Mouse (Mus musculus): ENCODE data around the gene Ip6k1. TPM values are rescaled to one million over a fixed set of nuclear protein-coding genes. Genes with fewer than 3 reads are reported as not detected.
A peak's percentile ranks its signal among the peaks of the same experiment; 100 is the strongest.

Ip6k1 gene
- total RNA-seq, 2 experiments from 2014 or later = 175 to 179 TPM

DNA sequence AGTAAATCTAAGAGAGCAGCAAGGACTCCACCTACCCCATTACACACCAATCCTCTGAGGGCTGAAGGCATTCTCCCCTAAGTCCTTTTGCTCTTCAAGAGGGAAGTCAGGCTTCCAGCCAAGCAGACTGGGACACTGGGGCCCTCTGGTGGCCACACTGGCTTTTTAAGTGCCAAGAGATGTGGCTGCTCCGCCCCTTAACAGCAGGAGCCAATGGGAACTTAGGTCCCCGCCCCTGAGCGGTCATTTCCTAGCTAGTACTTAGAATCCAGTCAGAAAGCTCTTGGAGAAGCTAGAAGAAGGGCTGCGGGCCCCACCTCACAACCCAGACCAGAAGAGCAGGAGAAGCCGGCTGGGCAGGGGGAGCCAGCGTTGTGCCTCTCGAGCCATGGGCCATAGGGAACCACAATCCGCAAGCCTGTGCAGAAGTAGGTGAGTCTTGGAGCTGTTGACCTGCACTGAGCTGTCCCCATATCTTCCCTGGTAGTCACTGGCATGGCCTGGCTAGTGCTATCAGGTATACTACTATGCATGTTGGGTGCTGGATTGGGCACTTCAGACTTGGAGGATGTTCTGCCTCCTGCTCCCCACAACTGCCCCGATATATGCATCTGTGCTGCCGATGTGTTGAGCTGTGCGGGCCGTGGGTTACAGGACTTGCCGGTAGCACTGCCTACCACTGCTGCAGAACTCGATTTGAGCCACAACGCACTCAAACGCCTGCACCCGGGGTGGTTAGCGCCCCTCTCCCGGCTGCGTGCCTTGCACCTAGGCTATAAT is 50.8 kb downstream of the Ip6k1 start, which contains the start of gene Amigo3:
TSS of gene Amigo3 (plus strand) at position 275 of the 780 bp plus-strand sequence.
- intact Hi-C loops (cut with DNase I) = loop anchor here (5.0 kb wide), 1 partner anchor 151 kb away; no protein-coding TSS in a partner anchor
- peak; percentile 99 for DNase-seq (ENCODE audit: low spot score in 2 of 2)

DNA sequence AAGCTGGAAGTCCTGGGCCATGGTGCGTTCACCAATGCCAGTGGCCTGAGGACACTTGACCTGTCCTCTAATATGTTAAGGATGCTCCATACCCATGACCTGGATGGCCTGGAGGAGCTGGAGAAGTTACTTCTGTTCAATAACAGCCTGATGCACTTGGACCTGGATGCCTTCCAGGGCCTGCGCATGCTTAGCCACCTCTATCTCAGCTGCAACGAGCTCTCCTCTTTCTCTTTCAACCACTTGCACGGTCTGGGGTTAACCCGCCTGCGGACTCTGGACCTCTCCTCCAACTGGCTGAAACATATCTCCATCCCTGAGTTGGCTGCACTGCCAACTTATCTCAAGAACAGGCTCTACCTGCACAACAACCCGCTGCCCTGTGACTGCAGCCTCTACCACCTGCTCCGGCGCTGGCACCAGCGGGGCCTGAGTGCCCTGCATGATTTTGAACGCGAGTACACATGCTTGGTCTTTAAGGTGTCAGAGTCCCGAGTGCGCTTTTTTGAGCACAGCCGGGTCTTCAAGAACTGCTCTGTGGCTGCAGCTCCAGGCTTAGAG is 51.4 kb downstream of the Ip6k1 start:
- no peak for DNase-seq (ENCODE audit: low spot score in 2 of 2)
- intact Hi-C loops (cut with DNase I) = loop anchor here (5.0 kb wide), 1 partner anchor 151 kb away; no protein-coding TSS in a partner anchor

DNA sequence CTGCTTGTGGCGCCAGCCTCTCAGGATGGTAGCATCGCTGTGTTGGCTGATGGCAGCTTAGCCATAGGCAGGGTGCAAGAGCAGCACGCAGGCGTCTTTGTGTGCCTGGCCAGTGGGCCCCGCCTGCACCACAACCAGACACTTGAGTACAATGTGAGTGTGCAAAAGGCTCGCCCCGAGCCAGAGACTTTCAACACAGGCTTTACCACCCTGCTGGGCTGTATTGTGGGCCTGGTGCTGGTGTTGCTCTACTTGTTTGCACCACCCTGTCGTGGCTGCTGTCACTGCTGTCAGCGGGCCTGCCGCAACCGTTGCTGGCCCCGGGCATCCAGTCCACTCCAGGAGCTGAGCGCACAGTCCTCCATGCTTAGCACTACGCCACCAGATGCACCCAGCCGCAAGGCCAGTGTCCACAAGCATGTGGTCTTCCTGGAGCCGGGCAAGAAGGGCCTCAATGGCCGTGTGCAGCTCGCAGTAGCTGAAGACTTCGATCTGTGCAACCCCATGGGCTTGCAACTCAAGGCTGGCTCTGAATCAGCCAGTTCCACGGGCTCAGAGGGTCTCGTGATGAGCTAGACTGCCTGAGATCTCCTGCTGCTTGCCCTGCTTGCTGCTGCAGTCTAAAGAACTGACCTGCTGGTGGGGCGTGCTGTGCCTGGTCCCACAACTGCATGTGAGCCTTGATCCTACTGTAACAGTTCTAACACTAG is 52.2 kb downstream of the Ip6k1 start:
- DNase-seq (ENCODE audit: low spot score in 2 of 2) = no peak
- intact Hi-C loops (cut with DNase I) = loop anchor here (5.0 kb wide), 1 partner anchor 152 kb away; no protein-coding TSS in a partner anchor

DNA sequence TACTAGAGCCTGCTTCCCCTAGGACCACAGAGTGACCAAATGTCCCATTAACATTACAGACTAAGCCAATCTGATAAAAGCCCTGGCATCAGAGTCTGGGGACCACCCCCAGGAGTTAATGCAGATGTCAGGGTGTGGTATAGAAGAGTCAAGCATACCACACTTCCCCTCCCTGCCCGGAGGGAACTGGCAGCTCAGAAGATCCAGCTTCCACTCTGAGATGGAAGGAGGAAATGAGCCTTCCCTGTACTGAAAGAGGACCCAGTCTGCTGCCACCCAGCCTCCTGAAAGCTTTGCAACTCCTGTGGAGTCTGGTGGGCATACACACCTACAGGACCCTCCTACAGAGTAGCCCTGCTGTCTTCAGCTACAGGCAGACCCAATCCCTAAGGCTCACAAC is 52.8 kb downstream of the Ip6k1 start:
- no peak for DNase-seq (ENCODE audit: low spot score in 2 of 2)
- intact Hi-C loops (cut with DNase I) = no loop called here

DNA sequence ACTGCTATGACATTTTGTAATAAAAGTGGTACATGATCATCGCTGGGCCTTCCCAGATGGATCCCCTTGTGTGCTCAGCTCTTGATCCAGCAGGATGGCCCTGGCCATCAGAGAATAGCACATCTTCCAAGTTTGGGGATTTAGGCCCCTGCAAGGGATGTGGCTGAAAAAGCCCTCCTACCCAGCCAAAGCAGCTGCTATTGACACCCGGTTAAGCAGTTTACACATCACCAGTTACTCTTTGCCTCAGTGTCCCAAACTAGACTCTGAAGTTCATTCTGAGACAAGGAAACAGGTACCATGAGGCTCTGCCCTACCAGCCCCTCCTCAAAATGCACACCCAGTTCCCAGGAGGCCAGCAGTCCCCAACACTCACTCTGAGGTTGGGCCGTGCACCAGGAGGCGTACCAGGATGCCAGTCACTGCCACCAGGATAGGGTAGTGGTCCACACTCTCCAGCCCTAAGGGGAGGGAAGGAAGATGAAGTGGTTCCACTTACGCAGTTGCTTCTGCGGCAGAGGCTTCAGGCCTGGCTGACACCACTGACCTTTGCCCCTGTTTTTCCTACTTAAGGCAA is 53.4 kb downstream of the Ip6k1 start:
- intact Hi-C loops (cut with DNase I) = no loop called here
- no peak for DNase-seq (ENCODE audit: low spot score in 2 of 2)

DNA sequence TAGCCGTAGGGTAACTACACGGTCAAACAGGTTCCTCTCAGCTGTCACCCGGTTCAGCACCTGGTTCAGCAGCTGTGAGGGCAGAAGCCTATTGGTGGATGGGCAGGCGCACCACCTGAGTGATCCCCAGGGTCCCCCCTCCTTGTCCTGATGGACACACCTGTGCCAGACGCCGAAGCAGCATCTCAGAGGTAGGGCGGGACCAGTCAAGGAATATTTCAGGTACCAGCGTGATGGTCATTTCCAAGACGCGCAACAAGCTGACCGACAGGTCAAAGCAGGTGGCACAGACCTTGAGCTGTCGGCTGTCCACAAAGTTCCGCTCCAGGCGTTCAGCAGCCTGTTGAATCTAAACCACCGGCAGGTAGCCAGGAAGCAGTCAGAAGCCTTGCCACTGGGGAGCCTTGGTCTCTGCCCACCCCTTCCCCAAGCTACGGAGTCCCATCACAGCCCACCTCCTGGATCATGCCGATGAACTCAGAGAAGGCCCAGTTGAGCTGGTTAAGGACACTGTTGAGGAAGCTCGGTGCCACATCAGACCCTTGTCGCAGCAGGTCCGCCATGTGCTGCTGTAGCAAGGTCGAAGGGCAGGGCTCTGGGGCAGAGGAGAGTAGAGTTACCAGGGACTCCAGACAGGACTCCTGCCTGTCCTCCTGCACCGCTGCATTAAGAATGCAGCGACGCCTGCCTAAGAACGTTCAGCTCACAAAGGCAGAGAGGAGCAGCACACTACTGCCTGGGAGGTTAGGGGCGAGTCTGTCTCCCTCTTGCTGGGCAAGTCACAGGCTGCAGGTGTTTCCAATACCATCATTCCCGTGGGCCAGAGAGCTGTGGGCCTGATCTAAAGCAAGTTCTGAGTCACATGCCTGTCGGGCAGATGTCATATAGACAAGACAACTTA is 54.3 kb downstream of the Ip6k1 start:
- no peak for DNase-seq (ENCODE audit: low spot score in 2 of 2)
- intact Hi-C loops (cut with DNase I) = no loop called here

DNA sequence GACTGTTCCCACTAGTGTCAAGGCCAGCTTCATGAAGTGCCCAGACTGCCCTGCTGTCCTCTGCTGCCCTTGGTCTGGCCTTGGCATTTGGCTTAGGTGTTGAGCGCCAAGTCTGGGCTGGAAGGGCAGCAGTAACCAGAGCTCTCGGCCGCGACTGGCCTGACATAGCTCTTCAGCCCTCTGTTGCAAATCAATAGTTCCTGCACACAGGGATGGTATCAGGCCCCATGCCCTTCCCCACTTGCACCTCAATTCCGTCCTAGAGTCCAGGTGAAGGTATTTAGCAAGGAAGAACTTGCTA is 54.9 kb downstream of the Ip6k1 start:
- DNase-seq (ENCODE audit: low spot score in 2 of 2) = no peak
- intact Hi-C loops (cut with DNase I) = no loop called here

DNA sequence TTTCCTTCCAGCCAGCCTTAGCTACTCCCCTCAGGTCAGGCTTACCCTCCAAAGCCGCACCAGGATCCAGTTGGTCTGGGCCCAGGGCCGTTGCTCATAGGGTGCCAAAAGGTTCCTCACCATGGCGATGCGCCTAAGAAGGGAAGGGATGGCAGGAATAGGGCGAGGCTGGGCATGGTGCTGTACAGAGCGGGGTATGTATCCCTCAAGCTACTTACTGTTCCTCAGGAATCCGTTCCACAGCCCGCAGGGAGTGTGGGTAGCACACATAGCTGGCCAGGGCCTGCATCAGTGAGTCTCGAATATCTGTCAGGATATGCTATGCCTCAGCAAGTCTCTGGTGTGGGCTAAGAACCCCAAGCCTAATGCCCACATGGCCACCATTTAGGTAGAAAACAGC is 56.0 kb downstream of the Ip6k1 start:
- intact Hi-C loops (cut with DNase I) = no loop called here
- no peak for DNase-seq (ENCODE audit: low spot score in 2 of 2)

DNA sequence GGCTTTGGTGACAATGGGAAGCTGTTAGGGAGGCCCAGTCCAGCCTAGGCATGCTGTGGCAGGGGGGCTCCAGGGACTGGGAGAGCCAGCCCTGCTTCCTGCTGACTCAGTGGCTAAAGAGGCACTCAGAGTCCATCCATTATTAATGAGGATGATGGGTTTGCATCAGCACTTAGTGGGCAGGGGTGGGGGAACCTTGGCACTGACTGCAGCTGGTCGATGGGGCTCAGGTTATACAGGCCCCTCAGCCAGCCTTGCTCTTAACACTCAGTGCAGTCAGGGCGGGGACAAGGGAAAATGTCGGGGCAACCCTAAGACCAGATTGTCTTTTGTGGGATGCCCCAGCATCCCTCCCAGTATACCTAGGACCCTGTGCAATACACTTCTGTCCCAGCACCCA is 59.8 kb downstream of the Ip6k1 start:
- no peak for DNase-seq (ENCODE audit: low spot score in 2 of 2)
- intact Hi-C loops (cut with DNase I) = no loop called here

DNA sequence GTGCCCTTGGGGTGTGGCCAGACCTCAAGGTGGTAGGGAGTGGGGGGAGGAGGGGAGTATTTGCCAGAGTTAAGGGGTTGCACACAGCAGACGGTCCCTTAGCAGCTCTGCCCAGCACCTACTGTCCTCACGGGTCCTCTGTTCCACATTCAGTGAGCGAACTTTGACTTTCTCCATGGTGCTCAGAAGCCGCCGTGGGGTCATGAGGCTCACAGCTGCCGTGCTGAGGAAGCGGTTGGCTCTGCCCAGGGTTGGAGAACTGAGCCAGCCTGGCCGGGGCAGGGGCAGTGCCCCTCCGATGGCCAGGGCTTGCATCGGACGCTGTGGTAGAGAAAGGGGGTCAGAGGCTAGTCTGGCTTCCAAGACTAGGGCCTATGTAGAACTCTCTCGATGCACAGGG is 61.1 kb downstream of the Ip6k1 start:
- no peak for DNase-seq (ENCODE audit: low spot score in 2 of 2)
- intact Hi-C loops (cut with DNase I) = no loop called here

DNA sequence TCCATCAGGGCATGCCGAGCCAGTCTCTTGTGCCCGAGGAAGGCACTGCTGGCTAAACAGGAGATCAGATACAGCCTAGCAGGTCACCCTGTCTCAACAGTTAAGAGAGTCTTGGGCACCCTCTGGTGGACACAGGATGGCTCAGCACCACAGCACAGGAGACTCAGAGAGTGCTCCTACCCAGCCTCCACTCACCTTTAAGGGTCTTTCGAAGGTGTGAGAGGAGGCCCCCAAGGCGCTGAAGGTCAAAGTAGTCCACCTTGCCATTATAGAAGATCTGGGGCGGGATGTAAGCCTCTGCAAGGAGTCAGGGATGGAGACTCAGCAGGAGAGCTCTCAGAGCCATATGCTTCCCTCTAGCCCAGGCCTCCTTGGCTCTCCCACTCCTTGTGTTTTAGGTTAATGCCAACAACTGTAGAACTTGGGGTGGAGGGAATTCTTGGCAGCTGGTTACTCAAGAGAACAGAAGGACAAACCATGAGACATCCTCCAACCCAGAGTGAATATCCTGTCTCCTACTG is 63.2 kb downstream of the Ip6k1 start:
- intact Hi-C loops (cut with DNase I) = loop anchor here (5.0 kb wide), 1 partner anchor 163 kb away; no protein-coding TSS in a partner anchor
- peak; percentile 79 to 82 for DNase-seq (ENCODE audit: low spot score in 2 of 2)

DNA sequence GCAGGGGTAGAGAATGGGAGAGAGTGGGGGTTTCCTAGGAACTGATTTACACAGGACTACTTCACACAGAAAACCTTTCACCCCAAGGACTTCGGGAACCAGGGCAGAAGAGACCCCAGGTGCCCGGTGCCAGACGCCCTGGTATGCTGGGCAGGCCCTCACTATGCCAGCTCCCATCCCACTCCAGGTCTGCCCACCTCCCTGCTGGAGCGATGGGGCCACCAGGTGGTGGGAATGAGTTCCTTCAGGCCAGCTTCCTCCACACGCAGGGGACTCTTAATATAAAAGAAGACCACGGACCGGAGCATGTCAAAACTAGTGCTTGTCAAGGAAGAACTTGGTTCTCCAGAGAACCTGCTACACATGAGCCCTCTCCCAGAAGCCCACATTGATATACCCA is 64.9 kb downstream of the Ip6k1 start:
- intact Hi-C loops (cut with DNase I) = loop anchor here (5.0 kb wide), 1 partner anchor 165 kb away; no protein-coding TSS in a partner anchor
- no peak for DNase-seq (ENCODE audit: low spot score in 2 of 2)

DNA sequence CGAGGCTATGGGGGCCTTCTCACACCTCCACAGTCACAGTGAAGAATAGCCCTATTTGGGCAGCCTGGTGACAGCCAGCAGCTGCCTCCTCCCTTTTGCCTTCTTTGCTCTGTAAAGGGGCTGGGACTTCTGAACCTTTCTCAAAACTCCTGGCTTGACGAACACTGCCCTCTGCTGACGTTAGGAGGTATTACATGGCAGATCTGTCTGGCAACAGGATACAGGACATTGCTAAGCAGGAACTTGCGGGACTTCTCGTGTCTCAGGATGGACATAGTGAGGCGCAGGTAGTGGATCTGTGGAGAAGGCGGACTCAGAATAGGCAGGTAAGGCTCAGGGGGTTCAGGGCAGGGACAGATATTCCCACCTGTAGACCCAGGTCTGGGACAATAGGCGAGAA is 65.6 kb downstream of the Ip6k1 start:
- intact Hi-C loops (cut with DNase I) = loop anchor here (5.0 kb wide), 1 partner anchor 166 kb away; no protein-coding TSS in a partner anchor
- peak; percentile 88 to 89 for DNase-seq (ENCODE audit: low spot score in 2 of 2)

DNA sequence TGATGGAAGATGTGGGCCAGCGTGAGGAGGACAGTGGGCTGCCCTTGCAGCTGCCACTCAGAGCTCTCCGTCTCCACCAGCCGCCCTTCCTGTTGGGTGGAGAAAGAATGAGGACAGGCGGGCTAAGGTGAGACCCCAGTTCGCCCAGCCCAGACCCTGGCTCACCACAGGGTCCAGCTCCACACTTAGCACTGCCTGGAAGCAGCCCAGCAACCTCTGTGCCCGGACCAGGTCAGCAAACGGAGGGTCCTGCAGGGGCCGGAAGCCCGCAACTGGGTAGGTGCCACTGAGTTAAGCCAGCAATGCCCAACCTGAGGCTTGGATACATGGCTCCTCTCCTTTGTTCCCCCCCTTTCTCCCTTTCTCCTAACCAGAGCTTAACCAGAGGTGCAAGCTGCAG is 66.7 kb downstream of the Ip6k1 start:
- intact Hi-C loops (cut with DNase I) = loop anchor here (5.0 kb wide), 1 partner anchor 167 kb away; no protein-coding TSS in a partner anchor
- no peak for DNase-seq (ENCODE audit: low spot score in 2 of 2)

DNA sequence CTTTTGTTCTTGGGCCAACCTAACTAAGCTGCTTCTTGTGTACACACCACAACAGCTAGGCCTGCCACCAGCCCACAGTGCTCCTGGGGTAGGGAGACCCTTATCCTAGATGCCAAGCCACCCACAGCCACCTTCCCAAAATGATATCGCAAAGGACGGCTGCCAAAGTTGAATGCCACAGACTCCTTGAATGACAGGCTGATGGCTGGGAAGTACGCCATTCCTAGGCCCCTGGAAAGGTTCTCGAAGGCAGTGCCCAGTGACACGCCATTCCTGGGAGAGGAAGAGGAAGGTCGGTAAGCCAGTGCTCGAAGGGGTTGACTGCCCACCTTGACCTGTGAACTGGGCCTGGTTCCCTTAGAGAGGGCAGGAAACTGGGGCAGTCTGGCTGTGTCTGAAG is 67.2 kb downstream of the Ip6k1 start:
- DNase-seq (ENCODE audit: low spot score in 2 of 2) = no peak
- intact Hi-C loops (cut with DNase I) = loop anchor here (5.0 kb wide), 1 partner anchor 167 kb away; no protein-coding TSS in a partner anchor

DNA sequence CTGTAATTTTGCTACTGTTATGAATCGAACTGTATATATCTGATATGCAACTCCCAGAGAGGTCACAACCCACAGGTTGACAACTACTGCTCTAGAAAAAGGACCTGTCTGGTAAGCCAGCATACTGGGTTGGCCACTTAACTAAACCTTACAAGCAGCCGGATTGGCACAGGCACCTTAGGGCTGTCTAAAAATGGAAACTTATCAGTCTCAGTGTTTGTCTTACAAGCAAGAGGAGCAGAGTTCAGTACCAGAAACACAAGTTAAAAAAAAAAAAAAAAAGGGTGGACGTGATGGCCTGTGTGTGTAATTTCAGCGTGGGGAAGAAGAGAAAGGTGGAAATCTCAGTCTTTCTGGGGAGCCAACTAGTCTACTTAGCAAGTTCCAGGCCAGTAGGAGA is 69.5 kb downstream of the Ip6k1 start:
- no peak for DNase-seq (ENCODE audit: low spot score in 2 of 2)
- intact Hi-C loops (cut with DNase I) = no loop called here

DNA sequence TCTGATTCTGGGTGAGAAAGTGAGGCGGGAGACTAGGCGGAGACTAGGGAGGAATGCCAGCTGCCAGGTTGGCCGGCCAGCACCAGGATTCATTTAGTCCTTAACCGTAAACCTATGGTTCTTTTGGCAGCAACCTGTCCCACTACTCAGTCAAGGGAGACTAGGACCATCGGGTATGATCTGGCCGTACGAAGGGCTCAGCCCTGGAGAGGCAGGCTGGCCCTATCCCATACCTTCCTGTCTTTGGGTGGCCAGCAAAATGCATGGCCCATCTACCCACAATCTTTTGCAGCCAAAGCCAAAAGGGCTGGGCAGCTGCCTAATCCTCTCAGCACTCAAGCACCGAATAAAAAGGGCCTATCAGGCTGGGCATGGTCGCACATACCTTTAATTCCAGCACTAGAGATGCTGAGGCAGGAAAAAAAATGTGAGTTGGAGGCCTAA is 70.2 kb downstream of the Ip6k1 start:
- DNase-seq (ENCODE audit: low spot score in 2 of 2) = no peak
- intact Hi-C loops (cut with DNase I) = no loop called here

DNA sequence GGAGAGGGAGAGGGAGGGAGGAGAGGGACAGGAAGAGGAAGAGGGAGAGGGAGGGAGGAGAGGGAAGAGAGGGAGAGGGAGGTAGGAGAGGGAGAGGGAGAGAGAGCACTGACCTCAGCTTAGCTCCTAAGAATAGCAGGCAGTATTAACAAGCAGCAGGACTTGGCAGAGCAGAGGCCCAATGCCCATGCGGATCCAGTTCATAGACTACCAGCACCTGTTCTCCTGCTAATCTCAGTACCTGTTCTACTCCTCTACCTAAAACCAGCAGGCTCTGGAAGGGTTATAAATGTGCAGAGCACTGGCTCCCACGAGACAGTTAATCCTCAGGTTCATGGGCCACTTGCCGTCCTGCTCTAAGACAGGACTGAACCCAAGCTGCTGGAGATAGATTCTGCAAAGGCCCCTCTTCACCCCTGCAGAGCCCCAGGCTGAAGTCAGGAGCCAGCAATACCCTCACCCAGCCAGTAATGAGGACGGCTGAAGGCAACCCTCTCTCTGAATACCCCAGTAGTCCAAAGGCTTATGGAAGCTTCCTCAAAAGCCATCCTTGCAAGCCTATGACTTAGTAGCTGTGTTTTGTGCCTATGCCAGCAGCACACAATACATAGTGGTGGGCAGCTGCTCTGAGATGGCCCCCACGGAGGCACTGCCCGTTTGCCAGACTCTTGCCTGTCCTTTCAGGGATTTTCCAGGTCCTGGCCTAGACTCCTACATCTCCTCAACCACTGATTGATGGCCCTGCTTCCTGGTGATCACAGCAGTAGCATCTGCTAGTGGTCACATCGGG is 71.0 kb downstream of the Ip6k1 start:
- intact Hi-C loops (cut with DNase I) = no loop called here
- no peak for DNase-seq (ENCODE audit: low spot score in 2 of 2)

All from left cerebral cortex, postnatal 14 days (tissue).